Mouse (Mus musculus): ENCODE results near the gene Acyp1.

Gene Acyp1

DNA sequence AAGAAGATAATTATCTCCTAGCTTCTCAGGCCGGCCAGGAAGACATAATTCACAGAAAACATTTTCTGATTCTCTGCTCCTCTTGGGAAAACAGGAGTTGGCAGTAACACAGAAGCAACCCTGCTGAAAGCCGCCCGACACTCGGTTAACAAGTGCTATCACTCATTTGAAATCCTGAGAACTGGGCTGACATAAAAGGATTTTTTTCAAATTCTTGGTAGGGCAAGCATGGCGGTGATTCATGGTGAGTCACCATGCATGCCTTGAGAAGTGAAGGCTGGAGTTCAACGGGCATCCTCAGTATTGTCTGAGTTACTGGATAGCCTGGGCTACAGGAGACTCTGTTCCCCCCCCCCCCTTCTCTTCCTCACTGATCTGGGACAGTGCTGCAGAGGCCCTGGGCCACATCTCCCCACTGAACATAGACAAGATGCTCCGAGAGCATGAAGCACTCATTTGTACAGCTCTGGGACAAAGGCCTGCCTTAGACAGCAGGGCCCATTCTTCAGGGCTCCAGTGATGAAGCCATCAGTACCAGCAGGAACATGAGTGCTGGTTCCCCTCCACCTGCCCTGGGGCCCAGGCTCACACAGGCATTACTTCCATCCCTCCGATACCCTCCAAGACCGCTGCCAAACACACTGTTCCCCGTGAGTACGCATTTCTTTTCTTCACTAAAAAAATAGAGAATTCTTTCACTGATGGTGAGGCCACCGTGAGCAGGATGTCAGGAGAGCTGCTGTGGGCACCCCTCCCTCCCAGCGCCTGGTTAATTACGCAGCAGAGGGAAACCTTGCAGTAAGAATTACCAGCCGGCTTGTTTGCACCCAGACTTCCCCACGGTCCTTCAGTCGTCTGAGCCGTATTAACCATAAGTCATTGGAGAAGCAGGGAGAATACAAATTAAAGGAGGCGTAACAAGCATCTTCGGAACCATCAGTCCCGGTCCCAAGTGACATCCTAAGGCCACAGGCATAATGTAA is 54.6 kb downstream of the Acyp1 start:
- peak; percentile 38 to 52 for DNase-seq

DNA sequence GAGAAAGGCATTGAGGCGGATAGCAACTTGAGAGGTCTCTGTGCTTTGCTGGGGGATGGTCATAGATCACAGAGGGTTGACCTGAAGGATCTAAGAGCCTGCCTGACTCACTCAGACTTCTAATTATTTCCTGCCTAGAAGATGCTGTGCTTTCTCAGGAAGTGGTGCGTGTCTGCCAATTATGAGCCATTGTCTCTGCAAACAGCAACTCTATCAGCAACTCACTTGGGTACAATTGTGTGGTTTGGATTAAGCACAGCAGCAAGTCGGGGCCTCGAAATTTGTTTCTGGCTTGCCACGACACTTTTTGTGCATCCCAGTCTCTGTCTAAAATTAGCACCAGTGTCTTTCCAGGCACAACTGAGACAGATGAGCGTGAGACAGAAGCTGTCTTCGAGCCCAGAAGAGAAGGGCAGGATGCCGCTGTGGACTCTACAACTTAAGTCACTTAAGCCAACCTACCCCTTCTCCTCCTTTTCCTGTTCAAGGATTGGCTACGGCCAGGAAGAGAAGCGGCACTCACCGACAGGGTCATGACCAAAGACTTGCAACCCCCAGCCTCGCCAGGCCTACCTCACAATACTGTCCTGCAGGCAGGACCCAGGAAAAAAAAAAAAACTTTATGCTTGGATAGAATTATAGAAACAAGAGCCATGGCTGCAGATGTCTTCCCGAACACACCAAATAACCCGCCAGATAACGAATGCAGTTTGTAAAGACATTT is 60.2 kb downstream of the Acyp1 start:
- DNase-seq: peak in 1 of 2 experiments; percentile 40

DNA sequence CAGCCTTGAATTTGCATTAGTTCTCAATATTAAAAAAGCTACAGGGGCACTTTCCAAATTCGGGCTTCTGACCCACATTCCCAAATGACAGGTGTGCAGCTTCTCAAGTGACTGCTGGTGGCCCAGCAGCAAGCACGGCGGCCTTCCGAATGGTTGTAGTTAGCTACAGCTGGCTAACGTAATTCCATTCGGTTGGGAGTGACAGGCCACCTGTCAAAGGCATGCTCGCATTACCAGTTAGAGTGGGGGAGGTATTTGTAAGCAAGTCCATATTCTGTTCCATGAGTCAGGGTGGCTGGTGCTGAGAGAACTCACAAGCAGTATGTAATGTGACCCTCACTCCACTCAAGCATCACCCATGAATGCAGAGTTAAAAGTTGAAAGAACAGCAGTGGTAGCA is 61.0 kb downstream of the Acyp1 start:
- DNase-seq: peak in 1 of 2 experiments; percentile 55
